Mouse (Mus musculus) myocyte (in vitro differentiated cells): ENCODE measurements at regions not wholly inside any gene's neighbourhood (a gene's known extent, or its start where the extent isn't known, plus 50 kb on each side); places are given as distances from the start of the nearest gene placed in this dataset.

Experiments
- H3K27me3 ChIP-seq: one replicate; pipeline ENCODE4 v1.6.1; 2011; ENCODE audit not compliant: control insufficient read depth, insufficient read depth, insufficient read length
- H3K36me3 ChIP-seq: one replicate; pipeline ENCODE4 v1.6.1; 2011; ENCODE audit not compliant: control insufficient read depth, insufficient read depth
- H3K4me2 ChIP-seq: one replicate; pipeline ENCODE4 v1.6.1; 2011; ENCODE audit warnings: low read depth, control low read depth
- H3K4me3 ChIP-seq: one replicate; pipeline ENCODE4 v1.5.1; 2011; ENCODE audit warnings: mild to moderate bottlenecking, control low read depth, moderate library complexity
- H3K79me2 ChIP-seq: one replicate; pipeline ENCODE4 v1.6.1; 2011; ENCODE audit not compliant: control insufficient read depth, insufficient read depth
- H3ac ChIP-seq: one replicate; pipeline ENCODE4 v1.6.1; 2011; ENCODE audit not compliant: control insufficient read depth, insufficient read length
- CEBPB ChIP-seq: IDR thresholded peaks from 2 replicates; pipeline ENCODE4 v1.6.1; 2011; ENCODE audit warnings: mild to moderate bottlenecking, moderate library complexity; ENCODE audit not compliant: poor library complexity, insufficient read depth, severe bottlenecking
- E2F4 ChIP-seq: IDR thresholded peaks from one replicate; pipeline ENCODE4 v1.6.1; 2011; ENCODE audit warnings: mild to moderate bottlenecking, control low read depth, moderate library complexity; ENCODE audit not compliant: insufficient read depth
- MAX ChIP-seq: IDR thresholded peaks from one replicate; pipeline ENCODE4 v1.6.1; 2011; ENCODE audit warnings: low read depth, mild to moderate bottlenecking, control low read depth
- MYOD1 ChIP-seq, 3 experiments: IDR thresholded peaks; one replicate each; pipeline ENCODE4 v1.6.1; 2011; ENCODE audit warnings: control low read depth in 2 of 3, low read depth in 2 of 3, mild to moderate bottlenecking in 2 of 3, moderate library complexity in 1 of 3; ENCODE audit not compliant: insufficient read length in 2 of 3, control insufficient read depth in 1 of 3
- MYOG ChIP-seq, 3 experiments: IDR thresholded peaks; one replicate each; pipeline ENCODE4 v1.6.1; 2011; ENCODE audit warnings: control low read depth in 2 of 3, low read depth in 2 of 3, mild to moderate bottlenecking in 2 of 3; ENCODE audit not compliant: insufficient read length in 2 of 3, control insufficient read depth in 1 of 3, insufficient read depth in 1 of 3
- POLR2A ChIP-seq: IDR thresholded peaks from one replicate; pipeline ENCODE4 v1.6.1; 2011; ENCODE audit warnings: low read depth, mild to moderate bottlenecking, control low read depth, moderate library complexity; ENCODE audit not compliant: insufficient read length
- POLR2AphosphoS2 ChIP-seq: IDR thresholded peaks from one replicate; pipeline ENCODE4 v1.6.1; 2011; ENCODE audit warnings: low read depth, control low read depth; ENCODE audit not compliant: insufficient read length
- REST ChIP-seq: IDR thresholded peaks from one replicate; pipeline ENCODE4 v1.6.1; 2011; ENCODE audit warnings: mild to moderate bottlenecking, control low read depth, moderate library complexity; ENCODE audit not compliant: insufficient read depth, insufficient read length
- SRF ChIP-seq: IDR thresholded peaks from one replicate; pipeline ENCODE4 v1.6.1; 2011; ENCODE audit warnings: low read depth; ENCODE audit not compliant: control insufficient read depth, insufficient read length
- TCF12 ChIP-seq: IDR thresholded peaks from one replicate; pipeline ENCODE4 v1.6.1; 2011; ENCODE audit warnings: mild to moderate bottlenecking, control low read depth; ENCODE audit not compliant: poor library complexity, insufficient read depth, severe bottlenecking
- TCF3 ChIP-seq: IDR thresholded peaks from one replicate; pipeline ENCODE4 v1.6.1; 2011; ENCODE audit warnings: low read depth, control low read depth; ENCODE audit not compliant: insufficient read length
- USF1 ChIP-seq: IDR thresholded peaks from one replicate; pipeline ENCODE4 v1.6.1; 2011; ENCODE audit warnings: low read depth, mild to moderate bottlenecking, control low read depth, moderate library complexity

- TF ChIP-seq MYOG (IDR thresholded peaks at IDR 0.05; ENCODE audit: control insufficient read depth in 1 of 3, insufficient read depth in 1 of 3, insufficient read length in 2 of 3, low read depth in 2 of 3): no peak
- no peak for TF ChIP-seq MAX
- no peak for TF ChIP-seq SRF
- no peak for TF ChIP-seq TCF3
- no peak for TF ChIP-seq CEBPB
- no peak for TF ChIP-seq REST
- no peak for TF ChIP-seq USF1
- no peak for TF ChIP-seq POLR2A
- TF ChIP-seq TCF12: no peak
- TF ChIP-seq POLR2AphosphoS2: no peak
- no peak for TF ChIP-seq E2F4
- TF ChIP-seq MYOD1 (IDR thresholded peaks at IDR 0.05; ENCODE audit: control insufficient read depth in 1 of 3, insufficient read length in 2 of 3, low read depth in 2 of 3): no peak
- Histone ChIP-seq H3K36me3 (no peaks in the 10 kb centered on the region), H3K4me2 (no peak overlapping the region), H3K79me2 (no peaks in the 10 kb centered on the region), H3K27me3 (no peaks in the 10 kb centered on the region), H3ac (no peak overlapping the region), H3K4me3 (no peak overlapping the region)
Observed at GRCm38 (mm10) chr3:68758609-68759008, 68.2 kb downstream of the Il12a start.

- Histone ChIP-seq H3K27me3 (no peaks in the 10 kb centered on the region), H3ac (no peak overlapping the region), H3K4me3 (no peak overlapping the region), H3K4me2 (peak overlapping the region; percentile 2), H3K36me3 (no peaks in the 10 kb centered on the region), H3K79me2 (no peaks in the 10 kb centered on the region)
- TF ChIP-seq SRF: no peak
- TF ChIP-seq MYOD1 (IDR thresholded peaks at IDR 0.05; ENCODE audit: control insufficient read depth in 1 of 3, insufficient read length in 2 of 3, low read depth in 2 of 3): peak; percentile 47 to 91 (median 62)
- no peak for TF ChIP-seq POLR2A
- no peak for TF ChIP-seq E2F4
- peak; percentile 36 for TF ChIP-seq TCF12
- peak; percentile 46 to 90 (median 82) for TF ChIP-seq MYOG (IDR thresholded peaks at IDR 0.05; ENCODE audit: control insufficient read depth in 1 of 3, insufficient read depth in 1 of 3, insufficient read length in 2 of 3, low read depth in 2 of 3)
Observed at GRCm38 (mm10) chr3:68759375-68759774, 68.9 kb downstream of the Il12a start.

- no peak for TF ChIP-seq CEBPB
- TF ChIP-seq MAX: no peak
- no peak for TF ChIP-seq POLR2A
- TF ChIP-seq MYOD1 (IDR thresholded peaks at IDR 0.05; ENCODE audit: control insufficient read depth in 1 of 3, insufficient read length in 2 of 3, low read depth in 2 of 3): no peak
- H3K79me2 ChIP-seq: no peaks in the 10 kb centered on the region
Observed at GRCm38 (mm10) chr3:68760806-68761205, 70.4 kb downstream of the Il12a start.

GRCm38 (mm10) chr3:68761242-68761625 is 70.8 kb downstream of the Il12a start:
- no peak overlapping the region for H3ac ChIP-seq
- H3K36me3 ChIP-seq: no peaks in the 10 kb centered on the region
- H3K4me2 ChIP-seq: peak overlapping the region; percentile 53
- TF ChIP-seq POLR2AphosphoS2 (no peak), MAX (no peak), TCF12 (no peak), REST (no peak), MYOD1 (IDR thresholded peaks at IDR 0.05; ENCODE audit: control insufficient read depth in 1 of 3, insufficient read length in 2 of 3, low read depth in 2 of 3) (no peak)
- H3K79me2 ChIP-seq: no peaks in the 10 kb centered on the region
- no peak overlapping the region for H3K4me3 ChIP-seq
- no peaks in the 10 kb centered on the region for H3K27me3 ChIP-seq

More at GRCm38 (mm10) chr3:68760806-68761205, 70.4 kb downstream of the Il12a start:
- H3K36me3 ChIP-seq: no peaks in the 10 kb centered on the region
- H3K4me3 ChIP-seq: no peak overlapping the region
- H3K27me3 ChIP-seq: no peaks in the 10 kb centered on the region
- no peak overlapping the region for H3K4me2 ChIP-seq
- no peak overlapping the region for H3ac ChIP-seq

- Histone ChIP-seq H3K27me3 (no peaks in the 10 kb centered on the region), H3K79me2 (no peaks in the 10 kb centered on the region), H3K4me2 (peak overlapping the region; percentile 53)
Observed at GRCm38 (mm10) chr3:68761626-68762331, 71.3 kb downstream of the Il12a start.

More at GRCm38 (mm10) chr3:68761626-68762331, 71.3 kb downstream of the Il12a start:
- no peak overlapping the region for H3K4me3 ChIP-seq
- no peak overlapping the region for H3ac ChIP-seq
- peak in 1 of 3 experiments; percentile 46 for TF ChIP-seq MYOG (IDR thresholded peaks at IDR 0.05; ENCODE audit: control insufficient read depth in 1 of 3, insufficient read depth in 1 of 3, insufficient read length in 2 of 3, low read depth in 2 of 3)
- no peak for TF ChIP-seq TCF3
- TF ChIP-seq MYOD1 (IDR thresholded peaks at IDR 0.05; ENCODE audit: control insufficient read depth in 1 of 3, insufficient read length in 2 of 3, low read depth in 2 of 3): peak; percentile 21 to 86 (median 71)
- TF ChIP-seq SRF: no peak
- no peaks in the 10 kb centered on the region for H3K36me3 ChIP-seq
